Mouse (Mus musculus) heart, postnatal 4 days (tissue): ENCODE data around the gene Slc2a1. TPM values are rescaled to one million over a fixed set of nuclear protein-coding genes. Genes with fewer than 3 reads are reported as not detected.

ENCODE experiments used
- DNase-seq: peaks from one replicate; pipeline ENCODE4 v3.0.0; 2021
- microRNA-seq, 2 experiments: library from miRNA; unstranded; fragments of <30 nt; microRNA quantifications; one replicate each; pipeline ENCODE4 v1.2.0; 2021 to 2022
- total RNA-seq, 2 experiments: library from RNA; stranded (reverse); gene quantifications; 2 replicates each; pipeline ENCODE4 v1.2.3; 2021

Slc2a1 gene
- total RNA-seq, 2 experiments from 2014 or later: 15.2 to 16.2 TPM

DNA sequence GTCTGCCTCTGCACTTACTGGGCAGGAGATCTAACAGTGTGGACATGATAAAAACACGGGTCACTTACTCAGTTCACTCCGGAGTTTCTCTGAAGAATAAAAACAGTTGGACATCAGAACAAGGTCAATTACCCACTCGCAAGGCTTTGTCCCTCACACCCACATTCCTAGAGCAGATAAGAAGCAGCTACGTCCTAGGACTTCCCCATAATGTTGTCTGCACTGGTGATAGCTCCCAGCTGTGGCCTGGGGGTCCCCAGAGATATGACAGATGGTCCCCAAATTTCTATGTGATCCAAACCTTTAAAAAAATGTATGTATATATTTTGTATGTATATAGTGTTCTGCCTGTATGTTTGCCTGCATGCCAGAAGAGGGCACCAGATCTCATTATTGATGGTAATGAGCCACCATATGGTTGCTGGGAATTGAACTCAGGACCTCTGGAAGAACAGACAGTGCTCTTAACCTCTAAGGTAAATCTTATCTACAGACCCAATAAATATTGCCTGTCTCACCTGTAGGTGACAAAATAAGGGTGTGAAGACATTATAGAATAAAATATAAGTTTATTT lies 71.7 kb downstream of the Slc2a1 start:
- no peak for DNase-seq

DNA sequence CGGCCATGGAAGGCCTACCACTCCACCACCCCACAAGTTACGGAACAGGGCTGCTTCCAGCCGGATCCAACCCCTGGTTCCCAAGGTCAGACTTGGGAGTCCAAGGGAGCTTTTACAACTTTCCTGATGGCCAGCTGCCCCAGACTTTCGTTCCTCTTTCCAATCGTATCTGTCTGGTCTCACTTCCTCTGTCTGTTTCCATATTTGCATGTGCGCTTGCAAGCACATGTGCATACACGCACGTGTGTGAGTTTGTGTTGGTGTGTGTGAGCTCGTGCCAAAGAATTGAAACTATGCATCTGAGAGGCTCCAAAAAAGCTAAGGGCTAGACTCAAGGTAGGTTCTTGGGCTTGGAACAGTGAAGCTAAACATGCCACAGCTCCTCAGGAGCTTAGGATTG lies 72.9 kb downstream of the Slc2a1 start:
- no peak for DNase-seq

DNA sequence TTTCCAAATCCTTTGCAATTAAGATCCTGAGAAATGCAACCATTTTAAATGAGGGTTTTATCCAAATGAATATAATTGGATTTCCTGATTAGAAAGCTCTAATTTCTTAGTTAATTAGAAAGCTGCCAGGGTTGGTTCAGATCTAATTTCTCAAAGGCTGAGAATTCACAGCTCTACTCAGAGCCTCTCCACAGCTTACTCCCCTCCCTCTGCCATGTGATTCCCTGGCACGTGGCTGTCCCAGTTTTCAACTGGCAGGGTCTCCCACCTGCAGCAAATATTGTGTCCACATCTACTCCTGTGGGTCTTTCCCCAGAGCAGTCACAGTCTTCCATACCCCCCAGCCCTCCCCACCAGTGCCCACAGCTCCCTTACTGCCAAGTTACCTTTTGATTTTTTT lies 75.0 kb downstream of the Slc2a1 start:
- no peak for DNase-seq

DNA sequence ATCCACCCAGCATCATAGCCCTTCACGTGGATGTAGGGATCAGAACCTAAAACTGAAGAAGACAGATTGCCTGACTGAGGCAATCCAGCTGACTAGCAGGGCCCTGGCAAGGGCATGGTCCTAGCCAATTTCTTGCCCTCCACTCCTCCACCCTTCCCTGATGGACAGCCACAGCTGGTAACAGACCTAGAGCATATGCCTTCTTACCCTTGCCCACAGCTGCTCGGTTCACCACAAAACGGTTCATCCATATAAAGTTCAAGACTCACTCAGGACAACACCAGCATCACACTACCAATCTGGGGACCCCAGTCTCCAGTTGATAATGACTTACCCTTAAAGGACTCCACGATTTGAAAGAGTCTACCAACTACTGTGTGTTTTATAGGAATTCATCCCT lies 77.3 kb downstream of the Slc2a1 start:
- DNase-seq: no peak

Small RNA genes within 50 kb of the gene (microRNA-seq; reads per million reads assigned to microRNA genes)
- 0 reads per million in 2 experiments for gene Mir1957a

Other genes with a start within 250 kb of the Slc2a1 start
- not detected for gene Olfr1331, start 244.1 kb upstream of the Slc2a1 start, total RNA-seq
- not detected for gene Olfr1330, start 220.1 kb upstream of the Slc2a1 start, total RNA-seq
- not detected for gene Olfr1329, start 191.2 kb upstream of the Slc2a1 start, total RNA-seq
- gene Olfr1328, start 170.1 kb upstream of the Slc2a1 start, total RNA-seq: not detected
- not detected for gene Lao1, start 147.1 kb upstream of the Slc2a1 start, total RNA-seq
- gene Zfp691, start 65.5 kb downstream of the Slc2a1 start, total RNA-seq: 10 to 100 TPM; 13.2 to 17.7 TPM
- gene Ermap, start 81.3 kb downstream of the Slc2a1 start, total RNA-seq: under 1 TPM; 0.21 to 0.32 TPM
- gene Svbp, start 86.6 kb downstream of the Slc2a1 start, total RNA-seq: 10 to 100 TPM; 42.8 to 43.2 TPM
- gene Tmem269, start 109.5 kb downstream of the Slc2a1 start, total RNA-seq: not detected
- 10 to 100 TPM; 19.9 to 21.0 TPM for gene AU022252, start 124.0 kb downstream of the Slc2a1 start, total RNA-seq
- 10 to 100 TPM; 25.1 to 27.2 TPM for gene P3h1, start 124.2 kb downstream of the Slc2a1 start, total RNA-seq
- 1 to 10 TPM in 1 of 2 experiments, under 1 TPM in 1; 0.17 to 1.2 TPM for gene Cldn19, start 146.7 kb downstream of the Slc2a1 start, total RNA-seq
- gene Ybx1, start 185.9 kb downstream of the Slc2a1 start, total RNA-seq: 100 to 1,000 TPM; 784 to 817 TPM
- 10 to 100 TPM; 18.4 to 23.0 TPM for gene Ppih, start 211.8 kb downstream of the Slc2a1 start, total RNA-seq